Mouse (Mus musculus) erythroblast, embryonic 14.5 days (primary cell): ENCODE data around the gene Hectd4.

Source experiments
- GATA1 ChIP-seq: IDR thresholded peaks from 2 replicates; pipeline ENCODE4 v1.6.1; 2012; ENCODE audit warnings: low read length, inconsistent platforms, mixed read lengths
- TAL1 ChIP-seq: IDR thresholded peaks from 3 replicates; pipeline ENCODE4 v1.6.1; 2012; ENCODE audit warnings: low read length, inconsistent platforms, mixed read lengths

GRCm38 (mm10) chr5:121226845-121227244 is 6.8 kb downstream of the Hectd4 start:
- no peak for TF ChIP-seq GATA1
- TF ChIP-seq TAL1: no peak
